Mouse (Mus musculus) heart, adult 2 months (tissue): ENCODE results near the gene Prkar2b.

ENCODE experiments used
- CTCF ChIP-seq: fragments of 200-600 bp; IDR thresholded peaks from 2 replicates; pipeline ENCODE4 v1.8.1; 2022; ENCODE audit warnings: antibody characterized with exemption, mild to moderate bottlenecking, moderate library complexity
- EP300 ChIP-seq: fragments of 200-500 bp; IDR thresholded peaks from 2 replicates; pipeline ENCODE4 v1.6.1; 2011; ENCODE audit warnings: low read depth, low read length, control low read depth; ENCODE audit not compliant: insufficient read depth
- POLR2A ChIP-seq: fragments of 200-500 bp; IDR thresholded peaks from 2 replicates; pipeline ENCODE4 v1.6.1; 2011; ENCODE audit warnings: mild to moderate bottlenecking, low read depth, low read length, control low read depth; ENCODE audit not compliant: insufficient read depth

DNA sequence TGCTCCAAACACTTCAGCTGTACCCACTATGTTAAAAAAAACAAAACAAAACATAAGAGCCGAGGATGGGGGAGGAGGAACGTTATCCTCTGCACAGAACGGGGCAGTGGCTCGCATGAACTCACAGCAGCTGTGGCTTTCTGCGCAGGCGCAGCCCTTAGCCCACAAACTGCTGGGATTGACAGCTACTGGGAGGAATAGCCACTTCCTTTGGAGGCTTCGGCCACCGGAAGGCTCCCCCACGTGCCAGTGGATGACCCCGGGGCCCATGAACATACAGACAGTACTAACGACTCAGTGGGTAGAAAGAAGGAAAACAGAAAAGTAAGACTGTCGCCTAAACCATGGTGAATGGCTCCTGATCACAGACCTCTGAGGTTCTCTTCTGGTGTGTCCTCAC is 76.4 kb downstream of the Prkar2b start:
- TF ChIP-seq POLR2A (no peak), CTCF (no peak), EP300 (no peak)
